Mouse (Mus musculus) intestine, embryonic 14.5 days (tissue): ENCODE measurements around the gene Otud5. TPM values are rescaled to one million over a fixed set of nuclear protein-coding genes. Genes with fewer than 3 reads are reported as not detected.
A peak's percentile ranks its signal among the peaks of the same experiment; 100 is the strongest.

Experiments
- ATAC-seq: fragments of 200-750 bp; cut with Nextera tagmentation; replicated peaks from 2 replicates; pipeline ENCODE4 v1.8.0; 2017; ENCODE audit warnings: low read depth, moderate number of reproducible peaks, moderate TSS enrichment, moderate library complexity; ENCODE audit not compliant: low FRiP score, low TSS enrichment
- DNase-seq: peaks from one replicate; pipeline ENCODE4 v3.0.0-alpha.2; 2018; ENCODE audit warnings: low spot score
- H3K27ac ChIP-seq: fragments of 300-500 bp; sonication (generic); 2 replicates; pipeline ENCODE4 v1.5.1; 2014; ENCODE audit warnings: low read depth, mild to moderate bottlenecking, control low read depth
- H3K27me3 ChIP-seq: fragments of 300-500 bp; sonication (generic); replicated peaks from 2 replicates; pipeline ENCODE4 v1.6.1; 2014; ENCODE audit warnings: low read length, control low read depth; ENCODE audit not compliant: control insufficient read depth, insufficient read depth
- H3K36me3 ChIP-seq: fragments of 300-500 bp; sonication (generic); 2 replicates; pipeline ENCODE4 v1.6.1; 2014; ENCODE audit warnings: low read length, control low read depth; ENCODE audit not compliant: control insufficient read depth, insufficient read depth
- H3K4me1 ChIP-seq: fragments of 300-500 bp; sonication (generic); replicated peaks from 2 replicates; pipeline ENCODE4 v1.6.1; 2014; ENCODE audit warnings: low read length, control low read depth, mixed read lengths; ENCODE audit not compliant: control insufficient read depth, insufficient read depth
- H3K4me2 ChIP-seq: fragments of 300-500 bp; sonication (generic); 2 replicates; pipeline ENCODE4 v1.6.1; 2014; ENCODE audit warnings: low read length
- H3K4me3 ChIP-seq: fragments of 300-500 bp; sonication (generic); 2 replicates; pipeline ENCODE4 v1.5.1; 2014; ENCODE audit warnings: low read depth, low read length, control low read depth, mixed read lengths
- H3K9ac ChIP-seq: fragments of 300-500 bp; sonication (generic); 2 replicates; pipeline ENCODE4 v1.6.1; 2014; ENCODE audit warnings: mild to moderate bottlenecking, low read length
- H3K9me3 ChIP-seq: fragments of 300-500 bp; sonication (generic); 2 replicates; pipeline ENCODE4 v1.6.1; 2016; ENCODE audit warnings: low read length, control low read depth; ENCODE audit not compliant: control insufficient read depth
- WGBS: fragments of 180-500 bp; shearing (Covaris S2); extraction: QIAGEN DNeasy Blood & Tissue Kit; methylation state at CpG from one replicate; pipeline ENCODE4 v1.1.7; 2014; 5-methylcytosine and 5-hydroxymethylcytosine counted together
- microRNA counts: library from miRNA; unstranded; fragments of <30 nt; microRNA quantifications from one replicate; lab custom pipeline; 2016
- microRNA-seq: library from miRNA; unstranded; fragments of <30 nt; microRNA quantifications from one replicate; pipeline ENCODE4, GENCODE M21; 2016
- polyA plus RNA-seq: library from polyadenylated mRNA; unstranded; fragments of >200 nt; fragmentation: Nextera tagmentation; extraction: Ambion mirVana; gene quantifications from 2 replicates; pipeline ENCODE4 v1.2.1, GENCODE M21; 2014

Gene Otud5
- polyA plus RNA-seq, 1 experiment from 2014 or later: 30.4 TPM

GRCm38 (mm10) chrX:7922032-7922431, 80.9 kb downstream of the Otud5 start:
- Histone ChIP-seq H3K9ac (no peak overlapping the region), H3K36me3 (no peaks in the 10 kb centered on the region), H3K4me2 (peak overlapping the region; percentile 34), H3K4me3 (peak overlapping the region; percentile 9; the same call in 1 of the 2 replicates), H3K27ac (no peak overlapping the region), H3K27me3 (peaks cover 62% of the 10 kb centered on the region), H3K9me3 (no peaks in the 10 kb centered on the region), H3K4me1 (no peaks in the 10 kb centered on the region)
- WGBS: 8% methylated on average over 32 of the region's 48 CpGs
- ATAC-seq (no peak), DNase-seq (no peak)

MicroRNAs encoded within 50 kb of the gene (microRNA counts, 519-probe panel; counts per million panel counts)
- 2,575 counts per million, percentile 26 among the panel's probes with 10 or more counts for microRNA mmu-miR-1198 (lab: Ali Mortazavi, UCI)

Small RNA genes within 50 kb of the gene (microRNA-seq; reads per million reads assigned to microRNA genes)
- gene Mir1198: 28.0 reads per million, percentile 49 among the genes with 10 or more reads in this experiment

Other genes starting within 250 kb of the Otud5 start
- gene Ccdc22, start 235.8 kb upstream of the Otud5 start, polyA plus RNA-seq: 28.0 and 29.7 TPM in 2 replicates
- gene Cacna1f, start 234.3 kb upstream of the Otud5 start, polyA plus RNA-seq: 0.04 TPM in 1 of 2 replicates, not detected in the other
- 3.1 and 3.9 TPM in 2 replicates for gene Syp, start 202.9 kb upstream of the Otud5 start, polyA plus RNA-seq
- gene Prickle3, start 184.1 kb upstream of the Otud5 start, polyA plus RNA-seq: 6.5 and 8.2 TPM in 2 replicates
- gene Plp2, start 170.0 kb upstream of the Otud5 start, polyA plus RNA-seq: 238 TPM in 2 replicates
- 0.39 and 0.57 TPM in 2 replicates for gene Magix, start 160.1 kb upstream of the Otud5 start, polyA plus RNA-seq
- gene Gpkow, start 144.2 kb upstream of the Otud5 start, polyA plus RNA-seq: 33.6 and 38.0 TPM in 2 replicates
- gene Wdr45, start 127.0 kb upstream of the Otud5 start, polyA plus RNA-seq: 21.5 and 24.9 TPM in 2 replicates
- gene Gm45208, start 119.1 kb upstream of the Otud5 start, polyA plus RNA-seq: 0.42 TPM in 1 of 2 replicates, not detected in the other
- gene Praf2, start 112.9 kb upstream of the Otud5 start, polyA plus RNA-seq: 81.0 and 81.1 TPM in 2 replicates
- 14.1 and 15.4 TPM in 2 replicates for gene Ccdc120, start 90.5 kb upstream of the Otud5 start, polyA plus RNA-seq
- gene Tfe3, start 78.8 kb upstream of the Otud5 start, polyA plus RNA-seq: 18.5 and 19.7 TPM in 2 replicates
- gene Gripap1, start 51.6 kb upstream of the Otud5 start, polyA plus RNA-seq: 31.3 and 35.8 TPM in 2 replicates
- gene Kcnd1, start 19.1 kb upstream of the Otud5 start, polyA plus RNA-seq: 1.6 and 2.2 TPM in 2 replicates
- 5.8 and 7.5 TPM in 2 replicates for gene Pim2, start 36.9 kb downstream of the Otud5 start, polyA plus RNA-seq
- gene Slc35a2, start 42.7 kb downstream of the Otud5 start, polyA plus RNA-seq: 12.3 and 12.6 TPM in 2 replicates
- gene Pqbp1, start 57.9 kb downstream of the Otud5 start, polyA plus RNA-seq: 90.5 and 99.5 TPM in 2 replicates
- gene Timm17b, start 58.0 kb downstream of the Otud5 start, polyA plus RNA-seq: 150 and 157 TPM in 2 replicates
- not detected in 2 replicates for gene Gm10491, start 66.5 kb downstream of the Otud5 start, polyA plus RNA-seq
- gene Gm10490, start 68.2 kb downstream of the Otud5 start, polyA plus RNA-seq: not detected in 2 replicates
- 10.1 and 13.8 TPM in 2 replicates for gene Pcsk1n, start 78.5 kb downstream of the Otud5 start, polyA plus RNA-seq
- gene Eras, start 87.2 kb downstream of the Otud5 start, polyA plus RNA-seq: not detected in 2 replicates
- 22.4 and 24.3 TPM in 2 replicates for gene Hdac6, start 106.5 kb downstream of the Otud5 start, polyA plus RNA-seq
- 0.43 and 0.80 TPM in 2 replicates for gene Gata1, start 136.7 kb downstream of the Otud5 start, polyA plus RNA-seq
- gene Glod5, start 177.1 kb downstream of the Otud5 start, polyA plus RNA-seq: not detected in 2 replicates
- gene Suv39h1, start 233.4 kb downstream of the Otud5 start, polyA plus RNA-seq: 59.7 and 61.8 TPM in 2 replicates
- gene Was, start 249.1 kb downstream of the Otud5 start, polyA plus RNA-seq: 0.35 and 0.51 TPM in 2 replicates